Mouse (Mus musculus) frontal cortex, postnatal 14 days (tissue): ENCODE measurements at regions not wholly inside any gene's neighbourhood (a gene's known extent, or its start where the extent isn't known, plus 50 kb on each side); places are given as distances from the start of the nearest gene placed in this dataset.

Experiments
- DNase-seq, 2 experiments: peaks; one replicate each; pipeline ENCODE4 v3.0.0; 2022; ENCODE audit warnings: low spot score in 2 of 2

GRCm38 (mm10) chr16:77459651-77460050 is 142.2 kb downstream of the Gm11146 start:
- DNase-seq, result no peak

- no peak for DNase-seq
Measured at GRCm38 (mm10) chr16:77444647-77445046, 157.2 kb downstream of the Gm11146 start.

- no peak for DNase-seq
Measured at GRCm38 (mm10) chr16:77444006-77444405, 157.9 kb downstream of the Gm11146 start.

GRCm38 (mm10) chr16:77443318-77443717 is 158.6 kb downstream of the Gm11146 start:
- no peak for DNase-seq

- DNase-seq, result no peak
Measured at GRCm38 (mm10) chr16:77442866-77443265, 159.0 kb downstream of the Gm11146 start.

GRCm38 (mm10) chr16:77431345-77431744 is 170.5 kb downstream of the Gm11146 start:
- DNase-seq, result no peak

- DNase-seq, result no peak
Measured at GRCm38 (mm10) chr16:77422385-77423363, 179.2 kb downstream of the Gm11146 start.

- DNase-seq, result peak; percentile 29 to 35
Measured at GRCm38 (mm10) chr16:77421591-77422024, 180.3 kb downstream of the Gm11146 start.

GRCm38 (mm10) chr16:77421001-77421400 is 180.9 kb downstream of the Gm11146 start:
- DNase-seq, result no peak

GRCm38 (mm10) chr16:77420136-77420860 is 181.6 kb downstream of the Gm11146 start:
- DNase-seq, result no peak

GRCm38 (mm10) chr16:77419116-77419735 is 182.7 kb downstream of the Gm11146 start:
- DNase-seq, result no peak

- no peak for DNase-seq
Measured at GRCm38 (mm10) chr16:77418486-77418885, 183.4 kb downstream of the Gm11146 start.

GRCm38 (mm10) chr16:77417791-77418190 is 184.1 kb downstream of the Gm11146 start:
- DNase-seq, result peak in 1 of 2 experiments; percentile 23

GRCm38 (mm10) chr16:77414562-77414961 is 187.3 kb downstream of the Gm11146 start:
- DNase-seq, result no peak

GRCm38 (mm10) chr16:77409168-77409567 is 192.7 kb downstream of the Gm11146 start:
- DNase-seq, result no peak

GRCm38 (mm10) chr16:77406999-77407398 is 194.9 kb downstream of the Gm11146 start:
- no peak for DNase-seq

- DNase-seq, result no peak
Measured at GRCm38 (mm10) chr16:77405859-77406258, 196.0 kb downstream of the Gm11146 start.

GRCm38 (mm10) chr16:77405181-77405818 is 196.6 kb downstream of the Gm11146 start:
- no peak for DNase-seq

GRCm38 (mm10) chr16:77402711-77403280 is 199.1 kb downstream of the Gm11146 start:
- DNase-seq, result no peak

GRCm38 (mm10) chr16:77401185-77401943 is 200.5 kb downstream of the Gm11146 start:
- DNase-seq, result no peak
